ENCODE assay signal across 7 mouse cellular contexts in the genomic region with DNA sequence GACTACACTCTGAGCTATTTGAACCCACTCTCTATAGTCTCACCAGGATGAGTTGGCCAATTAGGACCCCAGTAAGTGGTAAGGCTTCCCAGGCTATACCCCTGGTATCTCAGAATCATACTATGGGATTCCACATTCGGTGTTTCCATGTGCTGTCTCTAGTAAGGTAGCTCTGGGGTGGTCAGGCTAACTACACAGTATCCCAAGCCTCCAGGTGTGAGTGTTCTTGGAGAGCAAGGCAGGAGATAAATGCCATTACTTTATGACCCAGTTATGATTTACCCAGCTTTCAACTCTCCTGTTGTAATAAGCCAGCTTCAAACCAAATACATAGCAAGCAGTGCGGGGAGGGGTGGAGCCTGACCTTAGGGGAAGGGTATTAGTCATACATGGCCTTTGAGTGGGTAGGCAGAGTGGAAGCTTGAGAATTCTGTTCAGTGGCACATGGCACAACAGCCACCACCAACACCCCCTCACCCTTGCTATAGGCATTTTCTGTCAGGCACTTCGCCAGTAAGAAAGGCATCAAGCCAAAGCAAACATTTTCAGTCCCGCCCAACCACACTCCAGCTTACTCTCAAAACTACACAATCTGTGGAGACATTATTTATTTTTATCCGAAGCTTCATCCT.
DNase-seq lines count a peak whose midpoint lies in the region; ATAC-seq lines count a peak whose summit lies in the region.

No protein-coding gene starts in this region.

- H3K9ac ChIP-seq in kidney, embryonic 15.5 days = no peak overlapping the region

- no peaks in the 10 kb centered on the region for H3K27me3 ChIP-seq in kidney, embryonic 15.5 days

- no peaks in the 10 kb centered on the region for H3K9me3 ChIP-seq in kidney, embryonic 15.5 days (replicated peaks)

- H3K4me1 ChIP-seq in kidney, embryonic 15.5 days = no peaks in the 10 kb centered on the region

- H3K27ac ChIP-seq in kidney, embryonic 15.5 days = no peak overlapping the region

- peak; percentile 58; the same call in 1 of the 2 replicates for ATAC-seq in kidney, embryonic 15.5 days (replicated peaks; ENCODE audit: low FRiP score)
- no peak for ATAC-seq in inflammation-experienced regulatory T-cells, adult 6 months

- H3K36me3 ChIP-seq in kidney, embryonic 15.5 days = no peaks in the 10 kb centered on the region

- no peak for DNase-seq in kidney, adult 8-10 months
- peak; percentile 11 for DNase-seq in fibroblast of lung, adult 2 months (ENCODE audit: low read depth)
- DNase-seq in layer of hippocampus, postnatal 36 days = peak; percentile 16 to 29
- peak; percentile 60 for DNase-seq in right cerebral cortex, postnatal 25 days
- no peak for DNase-seq in neural tube, embryonic 10.5 days (ENCODE audit: extremely low spot score, low spot score)

- whole genome bisulfite sequencing in kidney, embryonic 15.5 days = 57% methylated on average over 5 of the region's 5 CpGs

- no peak overlapping the region for H3K4me3 ChIP-seq in kidney, embryonic 15.5 days (replicated peaks)

- no peak overlapping the region for H3K4me2 ChIP-seq in kidney, embryonic 15.5 days

Comparison
In these comparisons a context has a peak if more than half of its experiments do, and no peak if none do; other contexts are left out.
1. DNase-seq: peak in fibroblast of lung, adult 2 months (single experiment), layer of hippocampus, postnatal 36 days (2 of 2) and right cerebral cortex, postnatal 25 days (single experiment); none in kidney, adult 8-10 months (0 of 2) and neural tube, embryonic 10.5 days (single experiment).